Mouse (Mus musculus) thymus, adult 2 months (tissue): ENCODE results near the gene Rere. TPM values are rescaled to one million over a fixed set of nuclear protein-coding genes. Genes with fewer than 3 reads are reported as not detected.

ENCODE experiments used
- DNase-seq: peaks from one replicate; pipeline ENCODE4 v3.0.0; 2021
- H3K27ac ChIP-seq: fragments of 200-500 bp; 2 replicates; pipeline ENCODE4 v1.5.1; 2012; ENCODE audit warnings: low read length, control low read depth; ENCODE audit not compliant: control insufficient read depth, insufficient read depth
- H3K27me3 ChIP-seq: fragments of 200-500 bp; 2 replicates; pipeline ENCODE4 v1.6.1; 2012; ENCODE audit warnings: mild to moderate bottlenecking, low read length, moderate library complexity, mixed read lengths; ENCODE audit not compliant: control insufficient read depth, insufficient read depth
- H3K36me3 ChIP-seq: fragments of 200-500 bp; 2 replicates; pipeline ENCODE4 v1.6.1; 2012; ENCODE audit warnings: mild to moderate bottlenecking, low read length, moderate library complexity; ENCODE audit not compliant: control insufficient read depth, insufficient read depth
- H3K4me1 ChIP-seq: fragments of 200-500 bp; replicated peaks from 2 replicates; pipeline ENCODE4 v1.6.1; 2012; ENCODE audit warnings: low read length; ENCODE audit not compliant: control insufficient read depth, insufficient read depth
- H3K4me3 ChIP-seq: fragments of 200-500 bp; 2 replicates; pipeline ENCODE4 v1.5.1; 2012; ENCODE audit warnings: mild to moderate bottlenecking, low read length, control low read depth, moderate library complexity; ENCODE audit not compliant: control insufficient read depth, insufficient read depth
- CTCF ChIP-seq: fragments of 200-500 bp; IDR thresholded peaks from 2 replicates; pipeline ENCODE4 v1.5.1; 2012; ENCODE audit warnings: mild to moderate bottlenecking, control low read depth, low read length, moderate library complexity, borderline replicate concordance; ENCODE audit not compliant: control insufficient read depth, poor library complexity, insufficient read depth; ENCODE audit errors: extremely low read depth
- POLR2A ChIP-seq: fragments of 200-500 bp; IDR thresholded peaks from 2 replicates; pipeline ENCODE4 v1.6.1; 2012; ENCODE audit warnings: mild to moderate bottlenecking, low read length, control low read depth, moderate library complexity; ENCODE audit not compliant: control insufficient read depth, poor library complexity, insufficient read depth; ENCODE audit errors: extremely low read depth
- WGBS: fragments of 180-500 bp; shearing (Covaris S2); methylation state at CpG from one replicate; pipeline ENCODE4 v1.1.7; 2018; 5-methylcytosine and 5-hydroxymethylcytosine counted together
- polyA plus RNA-seq: library from polyadenylated mRNA; depleted of rRNA; stranded (reverse); fragments of >200 nt; gene quantifications from 2 replicates; pipeline ENCODE4 v1.2.3, GENCODE M21; 2012

Rere gene
- polyA plus RNA-seq, 1 experiment: 52.5 TPM

DNA sequence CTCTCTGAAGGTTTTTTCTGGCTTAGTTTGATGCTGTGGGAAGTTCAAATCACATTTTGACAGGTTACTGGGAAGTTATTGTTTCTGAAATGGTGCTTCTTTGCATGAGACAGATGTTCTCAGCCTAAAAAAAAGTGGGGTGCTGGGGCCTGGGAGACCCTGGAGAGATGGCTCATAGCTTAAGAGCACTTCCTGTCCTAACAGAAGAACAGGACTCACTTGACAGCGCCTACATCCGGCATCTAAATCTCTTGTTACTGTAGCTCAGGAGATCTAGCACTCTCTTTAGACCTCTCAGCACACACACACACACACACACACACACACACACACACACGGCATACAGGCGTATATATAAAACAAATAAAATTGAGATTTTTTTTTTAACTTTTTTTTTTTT, 291.5 kb downstream of the Rere start:
- TF ChIP-seq POLR2A (no peak), CTCF (no peak)
- H3K4me1 ChIP-seq: peaks cover 23% of the 10 kb centered on the region
- DNase-seq: no peak
- 70% methylated on average over 4 of the region's 4 CpGs for WGBS
- no peak overlapping the region for H3K4me3 ChIP-seq
- H3K27ac ChIP-seq: no peak overlapping the region
- no peaks in the 10 kb centered on the region for H3K27me3 ChIP-seq
- no peaks in the 10 kb centered on the region for H3K36me3 ChIP-seq

DNA sequence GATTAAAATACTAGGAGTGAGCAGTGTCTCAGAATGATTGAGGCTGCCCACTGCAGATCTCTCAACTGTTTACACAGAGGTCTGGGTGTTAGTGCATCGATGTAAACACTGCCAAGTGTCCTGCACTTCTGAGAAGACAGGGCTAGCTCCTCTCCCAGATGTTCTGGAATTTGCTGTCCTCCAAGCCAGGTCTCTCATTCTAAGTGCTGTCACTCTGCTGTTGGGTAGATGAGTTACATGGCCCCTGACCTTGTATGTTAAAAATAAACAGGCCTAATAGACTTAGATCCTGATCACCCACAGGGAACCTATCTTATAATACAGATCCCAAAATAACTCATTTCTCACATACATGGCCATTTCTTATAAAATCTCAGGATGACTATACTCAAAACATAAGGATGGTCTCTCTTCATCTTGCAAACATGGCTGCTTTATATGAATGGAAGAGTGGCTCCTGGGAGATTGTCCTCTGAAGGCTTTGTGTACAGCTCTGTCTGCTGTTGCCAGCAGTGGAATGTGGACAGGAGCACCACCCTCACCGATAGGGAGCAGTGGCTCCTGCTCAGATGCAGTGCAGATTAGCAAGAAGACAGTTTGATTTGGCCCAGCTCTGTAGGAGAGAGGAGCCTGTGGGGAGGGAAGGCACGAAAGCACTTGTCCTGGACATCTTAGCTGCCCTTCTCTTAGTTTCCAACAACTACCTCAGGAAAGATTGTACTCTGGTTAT, 294.1 kb downstream of the Rere start:
- Histone ChIP-seq H3K4me1 (peaks cover 10% of the 10 kb centered on the region), H3K36me3 (no peaks in the 10 kb centered on the region), H3K27ac (no peak overlapping the region), H3K4me3 (no peak overlapping the region), H3K27me3 (no peaks in the 10 kb centered on the region)
- no peak for DNase-seq
- TF ChIP-seq POLR2A (no peak), CTCF (no peak)
- 84% methylated on average over 3 of the region's 3 CpGs for WGBS

DNA sequence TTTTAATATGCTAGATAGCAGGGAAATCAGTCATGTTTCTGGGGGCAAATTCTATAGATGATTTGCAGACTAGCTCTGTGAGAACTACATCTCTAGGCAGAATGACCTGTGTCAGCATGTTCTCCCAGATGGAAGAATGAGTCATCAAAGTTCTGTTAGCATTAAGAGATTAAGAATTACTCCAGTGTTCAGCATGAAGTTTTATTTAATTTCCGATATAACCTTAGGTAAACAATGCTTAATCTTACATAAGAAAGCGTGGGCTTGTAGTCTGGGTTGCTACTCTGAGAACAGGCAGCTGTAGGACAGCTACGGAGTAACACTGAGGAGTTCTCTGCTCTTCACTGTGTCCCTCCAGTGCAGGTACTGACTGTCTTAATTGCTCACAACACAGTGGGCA, 294.9 kb downstream of the Rere start:
- WGBS: 90% methylated on average over 3 of the region's 3 CpGs
- peaks cover 7% of the 10 kb centered on the region for H3K4me1 ChIP-seq
- DNase-seq: no peak
- no peak overlapping the region for H3K4me3 ChIP-seq
- no peaks in the 10 kb centered on the region for H3K27me3 ChIP-seq
- no peaks in the 10 kb centered on the region for H3K36me3 ChIP-seq
- no peak overlapping the region for H3K27ac ChIP-seq
- TF ChIP-seq CTCF (no peak), POLR2A (no peak)

DNA sequence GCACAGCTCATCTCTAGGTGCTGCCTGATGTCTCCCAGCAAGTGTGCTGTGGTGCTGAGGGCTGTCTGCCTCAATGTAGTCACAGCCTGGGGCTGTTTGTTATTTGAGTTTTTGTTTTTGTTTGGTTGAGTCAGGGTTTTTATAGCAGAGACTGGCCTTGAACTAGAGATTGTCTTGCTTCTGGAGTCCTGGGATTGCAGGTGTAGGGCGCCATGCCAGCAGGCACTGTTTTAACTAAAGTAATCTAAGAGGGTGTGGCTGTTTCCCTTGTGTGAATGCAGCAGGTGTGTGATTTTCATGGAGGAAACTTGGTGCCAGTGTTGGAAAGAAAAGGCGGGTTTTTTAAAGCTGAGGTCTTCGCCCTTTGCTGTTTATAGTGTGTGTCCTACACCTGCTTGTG, 296.6 kb downstream of the Rere start:
- Histone ChIP-seq H3K4me1 (peaks cover 4% of the 10 kb centered on the region), H3K4me3 (no peak overlapping the region), H3K36me3 (no peaks in the 10 kb centered on the region), H3K27me3 (no peaks in the 10 kb centered on the region), H3K27ac (no peak overlapping the region)
- WGBS: 91% methylated on average over 3 of the region's 3 CpGs
- DNase-seq: no peak
- no peak for TF ChIP-seq POLR2A
- no peak for TF ChIP-seq CTCF

DNA sequence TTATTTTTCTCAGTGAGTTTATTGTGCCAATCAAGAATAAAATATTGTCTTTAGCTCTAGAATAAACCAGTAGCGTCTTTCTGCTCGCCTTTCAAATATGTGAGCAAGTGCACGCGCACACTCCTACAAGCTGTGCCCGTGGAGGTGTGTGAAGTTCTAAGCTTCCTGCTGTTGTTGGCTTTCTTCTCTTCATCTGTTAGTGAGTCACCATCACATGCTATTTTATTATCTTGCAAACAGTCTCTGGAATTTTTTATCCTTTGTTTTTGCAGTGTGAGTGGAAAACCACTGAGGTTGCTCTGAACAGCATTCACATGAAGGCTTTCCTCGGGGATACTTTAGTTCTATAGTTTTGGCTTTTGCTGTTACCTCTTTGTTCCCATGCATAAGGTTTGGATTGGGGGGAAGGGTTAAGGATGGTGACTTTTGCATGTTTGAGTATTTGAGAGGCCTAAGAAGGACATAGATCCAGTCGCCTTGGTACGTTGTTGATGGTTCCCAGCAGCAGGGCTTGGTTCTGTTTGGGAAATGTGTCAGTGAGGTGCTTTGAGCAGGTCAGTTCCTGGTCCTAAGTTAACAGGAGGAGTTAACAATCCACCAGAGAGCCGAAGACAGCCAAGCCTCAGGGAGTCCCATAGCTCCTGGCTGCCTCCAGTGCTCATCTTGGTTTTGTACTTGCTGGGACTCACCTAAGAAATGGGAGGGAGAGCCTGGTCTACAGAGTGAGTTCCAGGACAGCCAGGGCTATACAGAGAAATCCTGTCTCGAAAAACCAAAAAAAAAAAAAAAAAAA, 300.7 kb downstream of the Rere start:
- no peak overlapping the region for H3K4me3 ChIP-seq
- no peak overlapping the region for H3K27ac ChIP-seq
- no peaks in the 10 kb centered on the region for H3K36me3 ChIP-seq
- DNase-seq: no peak
- WGBS: 85% methylated on average over 10 of the region's 10 CpGs
- TF ChIP-seq CTCF (no peak), POLR2A (no peak)
- H3K27me3 ChIP-seq: no peaks in the 10 kb centered on the region
- peaks cover 10% of the 10 kb centered on the region for H3K4me1 ChIP-seq

DNA sequence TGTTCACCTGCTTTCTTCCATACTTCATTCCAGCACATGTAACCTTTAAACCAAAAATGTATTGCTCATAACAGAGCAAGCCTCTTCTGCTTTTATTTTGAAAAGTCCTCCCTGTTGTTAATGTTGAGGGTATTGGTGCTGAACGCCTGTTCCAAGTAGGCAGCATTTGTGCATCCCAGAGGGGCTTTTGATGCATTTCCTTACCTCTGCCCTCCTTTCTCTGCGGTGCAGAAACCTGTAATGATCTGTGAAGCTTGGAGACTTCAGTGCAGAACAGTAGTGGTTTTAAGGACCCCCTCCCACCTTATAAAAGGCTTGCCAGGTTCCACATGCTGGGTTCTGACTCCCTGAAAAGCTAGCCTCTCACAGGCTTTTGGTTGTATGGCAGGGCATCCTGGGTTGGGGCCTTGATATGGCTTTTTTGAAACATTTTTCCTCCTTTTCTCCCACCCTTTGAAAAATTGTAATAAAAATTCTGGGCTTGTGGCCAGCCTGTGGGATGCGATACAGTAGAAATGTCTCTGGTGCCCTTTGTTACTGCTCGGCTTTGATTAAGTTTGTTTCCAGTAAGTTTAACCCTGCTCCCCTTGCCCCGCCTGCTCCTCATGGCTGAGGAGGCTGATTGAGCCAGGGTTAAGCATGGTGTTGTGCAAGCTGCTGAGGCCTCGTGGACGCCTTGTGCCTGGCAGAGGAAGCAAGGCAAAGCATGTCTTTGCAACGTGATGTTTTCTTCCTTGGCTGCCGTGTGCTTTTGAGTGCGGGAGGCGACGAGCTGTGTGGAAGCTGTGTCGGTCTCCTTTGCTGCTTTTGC, 301.7 kb downstream of the Rere start:
- no peaks in the 10 kb centered on the region for H3K27me3 ChIP-seq
- TF ChIP-seq CTCF (no peak), POLR2A (no peak)
- H3K27ac ChIP-seq: 0 out of 2 replicates have a peak overlapping the region, but pooled peaks have one; percentile 37
- peaks cover 10% of the 10 kb centered on the region for H3K4me1 ChIP-seq
- no peak overlapping the region for H3K4me3 ChIP-seq
- 58% methylated on average over 13 of the region's 13 CpGs for WGBS
- no peaks in the 10 kb centered on the region for H3K36me3 ChIP-seq
- DNase-seq: no peak
